Mouse (Mus musculus): Measurements from ENCODE around the gene Gng12. TPM values are rescaled to one million over a fixed set of nuclear protein-coding genes. Genes with fewer than 3 reads are reported as not detected.

Gng12 gene
- polyA plus RNA-seq (2014; fragmentation: Illumina TruSeq; extraction: RNeasy Lipid Tissue Mini Kit (QIAGEN cat#74804)) = 267 TPM

DNA sequence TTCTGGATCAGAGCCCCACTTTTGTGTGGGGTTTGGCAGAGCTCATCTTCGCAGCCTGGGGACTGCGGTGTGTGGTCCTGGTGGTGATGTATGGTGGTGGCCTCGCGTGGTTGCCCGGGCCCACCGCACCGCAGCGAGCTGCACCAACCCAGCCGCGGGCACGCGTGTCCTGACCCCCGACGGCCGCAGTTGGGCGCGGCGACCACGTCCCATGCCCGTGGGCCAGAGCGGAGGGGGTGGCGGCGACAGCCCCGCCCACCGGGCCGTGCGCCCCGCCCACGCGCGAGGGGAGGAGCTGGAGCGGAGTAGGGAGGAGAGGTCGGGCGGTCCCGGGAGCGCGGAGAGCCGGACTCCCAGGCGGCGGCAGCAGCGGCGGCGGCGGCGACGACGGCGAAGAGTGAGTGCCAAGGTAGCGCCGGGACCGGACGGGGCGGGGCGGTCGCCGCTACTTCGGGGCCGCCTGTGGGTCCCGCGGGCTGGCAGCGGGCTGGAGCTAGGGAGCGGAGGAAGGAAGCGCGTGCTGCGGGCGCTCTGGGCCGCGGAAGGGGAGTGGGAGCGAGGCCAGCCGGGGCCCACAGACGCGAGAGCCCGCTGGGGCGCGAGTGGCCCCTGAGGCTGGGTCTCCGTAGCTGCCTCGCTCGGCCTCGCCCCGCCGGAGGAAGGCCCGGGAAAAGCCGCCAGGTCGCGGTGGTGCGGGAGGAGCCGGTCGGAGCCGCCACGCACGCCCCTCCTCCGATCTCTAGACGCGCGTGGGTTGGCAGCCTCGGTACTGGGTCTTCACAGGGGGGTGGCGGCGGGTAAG, at the start of gene Gng12:
TSS of gene Gng12 (plus strand) at position 279 of the 802 bp plus-strand sequence.

DNA sequence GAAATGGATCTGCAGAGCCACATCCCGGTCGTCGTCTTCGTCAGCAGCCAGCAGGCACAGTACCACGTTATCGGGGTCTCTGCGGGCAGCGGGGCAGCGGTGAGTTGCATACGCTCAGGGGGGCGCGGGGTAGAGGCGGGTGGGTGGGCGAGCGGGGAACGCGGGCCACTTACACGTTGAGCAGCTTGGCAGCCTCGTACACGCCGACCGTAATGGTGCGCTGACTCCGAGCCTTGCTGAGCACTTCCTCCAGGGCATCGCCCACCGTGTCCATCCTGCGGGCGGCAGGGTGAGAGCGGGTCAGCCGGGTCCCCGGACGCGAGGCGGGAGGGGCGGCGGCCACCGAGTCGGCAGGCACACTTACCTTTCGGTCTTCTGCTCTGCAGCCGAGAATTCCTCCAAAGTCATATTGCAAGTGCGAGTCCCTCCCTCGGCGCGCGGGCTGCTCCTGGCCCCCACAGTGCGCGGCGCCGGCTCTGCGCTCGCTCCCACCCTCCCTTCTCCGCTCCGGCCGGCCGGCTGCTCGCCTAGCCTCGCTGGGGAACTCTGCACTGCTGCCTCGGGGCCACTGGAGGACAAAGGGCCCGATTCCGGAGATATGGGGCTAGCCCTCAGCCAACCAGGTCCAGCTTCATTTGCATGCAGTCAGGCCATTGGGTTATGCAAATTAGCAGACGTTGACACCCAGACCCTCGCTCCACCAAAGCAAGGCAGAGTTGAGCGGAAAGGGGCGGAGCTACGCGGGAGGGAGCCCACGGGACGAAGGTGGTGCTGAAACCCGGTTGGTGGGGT, 140.8 kb downstream of the Gng12 start, which contains the start of gene Gadd45a:
TSS of gene Gadd45a (minus strand) at position 621 of the 792 bp plus-strand sequence.

Other genes with a start within 250 kb of the Gng12 start
- gene Vmn1r35, start 210.5 kb upstream of the Gng12 start, polyA plus RNA-seq (2014; fragmentation: Illumina TruSeq; extraction: RNeasy Lipid Tissue Mini Kit (QIAGEN cat#74804)) = not detected
- gene Vmn1r36, start 177.2 kb upstream of the Gng12 start, polyA plus RNA-seq (2014; fragmentation: Illumina TruSeq; extraction: RNeasy Lipid Tissue Mini Kit (QIAGEN cat#74804)) = not detected
- not detected for gene Vmn1r37, start 167.0 kb upstream of the Gng12 start, polyA plus RNA-seq (2014; fragmentation: Illumina TruSeq; extraction: RNeasy Lipid Tissue Mini Kit (QIAGEN cat#74804))
- gene Vmn1r38, start 113.8 kb upstream of the Gng12 start, polyA plus RNA-seq (2014; fragmentation: Illumina TruSeq; extraction: RNeasy Lipid Tissue Mini Kit (QIAGEN cat#74804)) = not detected
- not detected for gene Vmn1r39, start 85.8 kb upstream of the Gng12 start, polyA plus RNA-seq (2014; fragmentation: Illumina TruSeq; extraction: RNeasy Lipid Tissue Mini Kit (QIAGEN cat#74804))
- gene Gadd45a, start 141.1 kb downstream of the Gng12 start, polyA plus RNA-seq (2014; fragmentation: Illumina TruSeq; extraction: RNeasy Lipid Tissue Mini Kit (QIAGEN cat#74804)) = 57.1 TPM

Measured in ovary, adult 10 weeks (tissue).